Mouse (Mus musculus): ENCODE measurements around the gene Clip2.

- TF ChIP-seq MXI1 (IDR thresholded peaks at IDR 0.05; ENCODE audit: low read depth, low read length) (peak; percentile 94; the same call in 1 of the 2 replicates), ZMIZ1 (IDR thresholded peaks at IDR 0.05; ENCODE audit: low read depth, low read length) (no peak; the same call in 1 of the 2 replicates), CTCF (IDR thresholded peaks at IDR 0.05 in 2 of 3, conservative IDR thresholded peaks at IDR 0.05 in 1 of 3; ENCODE audit: control insufficient read depth in 1 of 3, insufficient read depth in 1 of 3, low read depth in 2 of 3, low read length in 3 of 3, poor library complexity in 1 of 3, severe bottlenecking in 1 of 3) (no peak), POLR2A (IDR thresholded peaks at IDR 0.05; ENCODE audit: control insufficient read depth in 1 of 2, insufficient read depth in 1 of 2, low read depth in 1 of 2, low read length in 2 of 2, poor library complexity in 1 of 2) (peak in 1 of 2 experiments; percentile 47; a peak in 2 of 4 replicates), SMC3 (IDR thresholded peaks at IDR 0.05; ENCODE audit: low read depth, low read length) (no peak), EP300 (IDR thresholded peaks at IDR 0.05; ENCODE audit: low read depth in 1 of 2, low read length in 2 of 2) (peak; percentile 93 to 94), USF1 (IDR thresholded peaks at IDR 0.05; ENCODE audit: low read depth, low read length) (no peak), GABPA (IDR thresholded peaks at IDR 0.05; ENCODE audit: low read depth, low read length) (no peak)
These were observed 32.6 kb upstream of the Clip2 start for GRCm38 (mm10) chr5:134584798-134585197.

All from MEL (cell line).